Mouse (Mus musculus): ENCODE measurements at regions not wholly inside any gene's neighbourhood (a gene's known extent, or its start where the extent isn't known, plus 50 kb on each side); places are given as distances from the start of the nearest gene placed in this dataset.

DNA sequence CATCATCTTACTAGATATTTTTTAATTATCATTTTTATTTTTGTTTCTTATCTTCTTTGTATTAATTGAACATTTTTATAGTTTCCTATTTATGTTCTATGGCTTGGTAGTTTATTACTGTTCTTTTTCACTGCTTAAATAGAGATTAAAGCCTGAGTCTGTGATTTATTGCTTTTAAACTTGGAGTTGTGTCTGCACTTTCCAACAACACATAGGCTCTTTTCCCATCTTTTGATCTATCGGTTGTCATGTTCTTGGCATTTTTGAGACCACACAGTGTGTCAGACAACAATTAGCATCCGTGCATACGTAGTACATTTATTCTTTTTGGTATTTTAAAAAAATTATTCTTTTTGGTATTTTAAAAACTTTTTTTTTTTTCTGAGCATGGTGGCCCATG lies 173.2 kb upstream of the Tcf21 start:
- whole genome bisulfite sequencing = 92% methylated on average over 3 of the region's 3 CpGs
- Histone ChIP-seq H3K4me1 (replicated peaks) (no peaks in the 10 kb centered on the region), H3K36me3 (no peaks in the 10 kb centered on the region), H3K9me3 (no peaks in the 10 kb centered on the region), H3K9ac (replicated peaks) (no peak overlapping the region), H3K27me3 (no peaks in the 10 kb centered on the region), H3K27ac (no peak overlapping the region), H3K4me2 (replicated peaks) (no peak overlapping the region), H3K4me3 (replicated peaks) (no peak overlapping the region)
- ATAC-seq = no peak

DNA sequence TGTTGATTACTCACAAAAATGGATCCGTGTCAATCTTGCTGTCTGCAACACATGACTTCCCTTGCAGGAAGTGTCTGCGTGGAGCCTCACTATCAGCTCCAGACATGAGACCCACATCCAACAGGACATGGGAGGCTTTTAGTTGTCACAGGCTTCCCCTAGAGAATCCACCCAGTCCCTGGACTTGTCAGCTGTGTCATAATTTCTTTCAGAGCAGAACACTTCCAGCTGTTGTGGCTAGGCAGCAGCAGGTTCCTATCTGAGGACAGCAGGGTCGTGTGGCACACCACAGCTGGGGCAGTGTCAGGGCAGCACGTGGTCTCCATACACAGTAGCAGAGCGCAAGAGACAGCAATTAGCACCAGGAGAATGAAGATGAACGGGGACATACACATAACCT lies 161.8 kb upstream of the Tcf21 start:
- Histone ChIP-seq H3K4me2 (replicated peaks) (no peak overlapping the region), H3K27ac (no peak overlapping the region), H3K27me3 (no peaks in the 10 kb centered on the region), H3K9me3 (no peaks in the 10 kb centered on the region), H3K4me1 (replicated peaks) (no peaks in the 10 kb centered on the region), H3K4me3 (replicated peaks) (no peak overlapping the region), H3K36me3 (no peaks in the 10 kb centered on the region), H3K9ac (replicated peaks) (no peak overlapping the region)
- ATAC-seq = no peak
- WGBS = 85% methylated on average over 6 of the region's 6 CpGs

DNA sequence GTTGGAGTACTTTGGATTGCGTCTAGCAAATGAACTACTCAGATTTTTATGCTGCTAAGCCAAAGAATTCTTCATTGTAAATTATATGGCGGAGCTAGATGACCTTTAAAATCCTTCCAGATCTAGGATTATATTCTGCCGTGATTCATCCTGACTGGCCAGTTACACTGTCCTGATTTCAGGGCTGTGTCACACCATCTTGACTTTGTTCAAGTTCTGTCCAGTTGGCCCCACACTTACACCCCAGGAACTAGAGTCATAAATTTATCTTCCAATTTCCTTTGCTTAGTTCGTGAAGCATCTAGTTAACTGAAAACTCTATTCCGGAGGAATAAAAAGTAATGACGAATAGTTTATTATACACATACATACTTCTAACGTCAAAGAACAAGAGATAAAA lies 158.5 kb upstream of the Tcf21 start:
- WGBS = 94% methylated on average over 7 of the region's 7 CpGs
- Histone ChIP-seq H3K36me3 (no peaks in the 10 kb centered on the region), H3K4me2 (replicated peaks) (no peak overlapping the region), H3K4me3 (replicated peaks) (no peak overlapping the region), H3K9me3 (no peaks in the 10 kb centered on the region), H3K4me1 (replicated peaks) (no peaks in the 10 kb centered on the region), H3K27ac (no peak overlapping the region), H3K9ac (replicated peaks) (no peak overlapping the region), H3K27me3 (no peaks in the 10 kb centered on the region)
- ATAC-seq = no peak

GRCm38 (mm10) chr10:22956956-22957355 lies 137.0 kb upstream of the Tcf21 start:
- Histone ChIP-seq H3K9ac (replicated peaks) (no peak overlapping the region), H3K27me3 (no peaks in the 10 kb centered on the region), H3K36me3 (no peaks in the 10 kb centered on the region), H3K4me1 (replicated peaks) (no peaks in the 10 kb centered on the region), H3K9me3 (no peaks in the 10 kb centered on the region), H3K4me3 (replicated peaks) (no peak overlapping the region), H3K4me2 (replicated peaks) (no peak overlapping the region), H3K27ac (no peak overlapping the region)
- 85% methylated on average over 7 of the region's 7 CpGs for WGBS
- no peak for ATAC-seq

DNA sequence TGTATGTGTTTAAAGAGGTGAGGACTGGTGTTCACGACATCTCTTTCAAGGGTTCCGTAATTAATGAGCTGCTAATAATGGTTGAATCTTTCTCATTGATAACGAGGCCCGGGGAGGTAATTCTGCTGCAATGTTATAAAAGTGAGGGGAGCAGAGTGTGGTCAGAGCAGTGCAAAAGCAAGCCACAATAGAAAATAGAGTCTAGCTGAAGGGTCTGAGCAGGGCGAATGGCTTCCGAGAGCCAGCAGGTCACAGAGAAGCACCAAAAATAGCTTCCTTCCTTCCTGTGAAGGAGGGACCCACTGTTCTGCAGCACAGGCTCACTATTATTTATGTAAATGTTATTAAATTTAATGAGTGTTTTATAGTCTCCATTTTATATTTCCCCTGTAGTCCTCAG lies 133.3 kb upstream of the Tcf21 start:
- Histone ChIP-seq H3K4me2 (replicated peaks) (no peak overlapping the region), H3K27me3 (no peaks in the 10 kb centered on the region), H3K4me3 (replicated peaks) (no peak overlapping the region), H3K27ac (no peak overlapping the region), H3K4me1 (replicated peaks) (no peaks in the 10 kb centered on the region), H3K9ac (replicated peaks) (no peak overlapping the region), H3K36me3 (no peaks in the 10 kb centered on the region), H3K9me3 (no peaks in the 10 kb centered on the region)
- no peak for ATAC-seq
- 82% methylated on average over 6 of the region's 6 CpGs for WGBS

GRCm38 (mm10) chr10:22944247-22944646 lies 124.3 kb upstream of the Tcf21 start:
- 82% methylated on average over 1 of the region's 1 CpGs for WGBS
- Histone ChIP-seq H3K27ac (no peak overlapping the region), H3K9me3 (no peaks in the 10 kb centered on the region), H3K4me3 (replicated peaks) (no peak overlapping the region), H3K4me2 (replicated peaks) (no peak overlapping the region), H3K4me1 (replicated peaks) (no peaks in the 10 kb centered on the region), H3K27me3 (no peaks in the 10 kb centered on the region), H3K9ac (replicated peaks) (no peak overlapping the region), H3K36me3 (no peaks in the 10 kb centered on the region)
- ATAC-seq = no peak

- WGBS = 91% methylated on average over 8 of the region's 8 CpGs
- no peak overlapping the region for H3K4me3 ChIP-seq (replicated peaks)
- no peaks in the 10 kb centered on the region for H3K36me3 ChIP-seq
- no peaks in the 10 kb centered on the region for H3K9me3 ChIP-seq
- H3K27ac ChIP-seq = no peak overlapping the region
- H3K27me3 ChIP-seq = no peaks in the 10 kb centered on the region
- H3K4me2 ChIP-seq (replicated peaks) = no peak overlapping the region
- H3K4me1 ChIP-seq (replicated peaks) = no peaks in the 10 kb centered on the region
- H3K9ac ChIP-seq (replicated peaks) = no peak overlapping the region
- no peak for ATAC-seq
Measured at GRCm38 (mm10) chr10:22927977-22928376, 108.0 kb upstream of the Tcf21 start.

GRCm38 (mm10) chr10:22926099-22926498 lies 106.1 kb upstream of the Tcf21 start:
- 84% methylated on average over 5 of the region's 5 CpGs for WGBS
- H3K4me2 ChIP-seq (replicated peaks) = no peak overlapping the region
- H3K4me3 ChIP-seq (replicated peaks) = no peak overlapping the region
- no peaks in the 10 kb centered on the region for H3K9me3 ChIP-seq
- H3K4me1 ChIP-seq (replicated peaks) = no peaks in the 10 kb centered on the region
- ATAC-seq = no peak
- no peaks in the 10 kb centered on the region for H3K27me3 ChIP-seq
- H3K9ac ChIP-seq (replicated peaks) = no peak overlapping the region
- no peak overlapping the region for H3K27ac ChIP-seq
- no peaks in the 10 kb centered on the region for H3K36me3 ChIP-seq

DNA sequence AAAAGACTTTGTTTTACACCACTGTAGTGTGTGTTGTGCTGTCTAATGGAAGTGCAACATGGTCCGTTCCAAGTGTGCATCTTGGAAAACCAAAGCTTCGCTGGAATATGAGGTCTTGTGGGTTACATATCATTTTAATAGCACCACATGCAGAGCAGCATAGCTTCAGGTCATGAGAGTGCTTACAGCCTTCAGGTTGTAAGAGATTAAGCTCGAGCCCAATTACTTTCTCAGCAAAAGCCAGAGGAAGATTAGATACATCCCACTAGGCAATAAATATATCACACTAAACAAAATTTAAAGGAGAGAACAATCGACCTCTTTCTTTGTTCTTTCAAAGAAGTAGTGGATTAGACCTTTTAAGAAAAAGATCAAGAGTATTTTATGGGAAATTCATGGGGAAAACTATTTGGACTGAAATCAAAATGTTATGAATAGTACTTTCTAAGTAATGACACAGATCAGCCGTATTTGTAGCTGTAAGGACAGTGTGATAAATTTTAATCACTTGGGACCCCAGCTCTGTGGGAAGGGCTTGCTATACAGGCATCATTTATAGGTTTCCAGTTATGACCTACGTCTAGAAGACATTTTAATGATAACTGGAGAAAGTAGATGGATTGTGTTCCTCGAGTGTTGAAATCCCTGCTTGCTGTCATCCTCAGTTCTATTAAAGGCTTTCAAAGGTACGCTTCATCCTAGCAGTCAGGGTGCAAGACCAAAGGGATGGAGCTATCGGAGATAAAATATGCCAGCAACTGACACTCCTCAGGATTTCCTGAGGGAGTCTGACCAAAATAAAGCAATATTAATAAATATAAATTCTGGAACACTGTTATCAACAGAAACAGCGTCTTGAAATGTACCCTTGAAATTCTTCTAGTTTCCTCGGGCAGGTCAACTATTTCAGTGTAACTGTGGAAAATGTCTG lies 101.3 kb upstream of the Tcf21 start:
- Histone ChIP-seq H3K4me3 (replicated peaks) (no peak overlapping the region), H3K36me3 (no peaks in the 10 kb centered on the region)
- 70% methylated on average over 11 of the region's 11 CpGs for WGBS

DNA sequence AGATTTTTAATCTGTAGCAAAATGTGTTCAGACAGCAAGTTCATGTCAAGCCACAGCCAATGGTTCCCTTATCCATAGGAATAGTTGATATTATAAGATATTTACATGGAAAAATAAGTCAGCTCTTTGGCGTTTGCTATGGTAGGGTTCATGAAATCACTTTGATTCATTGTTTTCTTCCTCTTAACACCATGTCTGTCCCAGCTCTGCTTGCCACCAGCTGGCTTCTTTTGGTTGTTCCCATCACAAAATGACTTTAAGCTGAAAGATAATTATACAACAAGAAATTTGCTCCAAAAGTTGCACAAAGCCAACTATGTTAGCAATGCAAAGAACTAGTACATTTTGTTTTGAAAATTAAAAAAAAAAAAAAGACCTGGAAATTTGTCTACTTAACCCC lies 99.9 kb upstream of the Tcf21 start:
- ATAC-seq = no peak
- Histone ChIP-seq H3K4me1 (replicated peaks) (no peaks in the 10 kb centered on the region), H3K9me3 (no peaks in the 10 kb centered on the region), H3K4me2 (replicated peaks) (no peak overlapping the region), H3K27ac (no peak overlapping the region), H3K9ac (replicated peaks) (no peak overlapping the region), H3K27me3 (no peaks in the 10 kb centered on the region), H3K36me3 (no peaks in the 10 kb centered on the region), H3K4me3 (replicated peaks) (no peak overlapping the region)
- WGBS = 79% methylated on average over 1 of the region's 1 CpGs

More for the DNA sequence above, 101.3 kb upstream of the Tcf21 start:
- no peak for ATAC-seq
- H3K4me1 ChIP-seq (replicated peaks) = no peaks in the 10 kb centered on the region
- H3K27ac ChIP-seq = no peak overlapping the region
- no peak overlapping the region for H3K4me2 ChIP-seq (replicated peaks)
- no peaks in the 10 kb centered on the region for H3K9me3 ChIP-seq
- no peaks in the 10 kb centered on the region for H3K27me3 ChIP-seq
- H3K9ac ChIP-seq (replicated peaks) = no peak overlapping the region

DNA sequence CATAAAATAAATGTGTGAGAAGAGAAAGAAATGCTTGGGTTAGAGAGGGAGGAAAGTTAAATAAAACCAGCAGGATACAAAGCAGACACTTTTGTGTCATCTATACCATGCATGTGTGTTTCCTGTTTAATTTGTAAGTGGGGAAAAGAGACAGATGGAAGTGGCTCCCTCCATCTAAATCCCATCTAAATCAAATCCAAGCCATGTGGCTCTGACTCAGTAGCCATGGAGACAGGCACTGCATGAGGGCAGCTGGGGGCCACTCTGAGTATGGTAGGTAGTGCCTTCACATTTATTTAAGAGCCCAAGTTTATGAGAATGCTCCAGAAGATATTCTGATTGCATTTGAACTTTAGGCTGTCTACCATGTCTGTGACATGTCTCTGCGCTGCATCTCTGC lies 97.8 kb upstream of the Tcf21 start:
- Histone ChIP-seq H3K27ac (no peak overlapping the region), H3K27me3 (no peaks in the 10 kb centered on the region), H3K36me3 (no peaks in the 10 kb centered on the region), H3K4me3 (replicated peaks) (no peak overlapping the region), H3K4me1 (replicated peaks) (no peaks in the 10 kb centered on the region), H3K4me2 (replicated peaks) (no peak overlapping the region), H3K9me3 (no peaks in the 10 kb centered on the region), H3K9ac (replicated peaks) (no peak overlapping the region)
- no peak for ATAC-seq
- WGBS = 93% methylated on average over 1 of the region's 1 CpGs

DNA sequence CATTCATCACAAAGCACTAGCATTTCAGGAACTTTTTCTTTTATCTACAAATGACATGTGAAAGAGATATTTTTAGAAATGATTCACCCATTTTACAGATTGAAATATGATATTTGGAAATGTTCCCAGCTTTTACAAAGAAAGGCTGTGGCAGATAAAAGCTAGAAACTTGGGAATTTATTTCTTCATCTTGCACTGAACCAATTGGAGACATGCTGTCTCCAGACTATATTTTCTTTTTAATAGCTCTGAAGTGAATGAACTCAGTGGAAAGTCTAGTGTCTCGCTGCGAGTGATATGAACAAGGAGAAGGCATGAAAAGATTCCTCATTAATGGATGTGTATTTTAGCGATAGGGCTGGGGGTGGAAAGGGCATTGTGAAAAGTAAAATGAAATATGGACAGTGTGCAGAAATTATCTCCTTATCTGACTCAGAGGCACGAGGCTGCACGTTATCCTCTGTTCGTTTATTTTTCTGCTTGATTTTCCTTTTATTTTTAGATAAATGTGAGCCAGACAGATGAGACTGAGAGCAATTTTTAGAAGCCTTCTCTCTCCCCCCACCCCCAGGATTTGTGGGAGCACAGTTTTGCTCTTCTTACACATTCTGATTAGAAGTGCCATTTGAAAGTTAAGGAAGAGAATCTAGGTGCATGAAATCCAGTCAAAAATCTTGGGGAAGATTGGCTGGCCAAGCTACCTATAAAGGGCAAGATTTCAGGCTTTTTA lies 96.0 kb upstream of the Tcf21 start:
- WGBS = 80% methylated on average over 6 of the region's 6 CpGs

More for the DNA sequence above, 96.0 kb upstream of the Tcf21 start:
- Histone ChIP-seq H3K4me1 (replicated peaks) (no peaks in the 10 kb centered on the region), H3K9me3 (no peaks in the 10 kb centered on the region), H3K36me3 (no peaks in the 10 kb centered on the region), H3K27me3 (no peaks in the 10 kb centered on the region), H3K4me3 (replicated peaks) (no peak overlapping the region), H3K27ac (no peak overlapping the region), H3K9ac (replicated peaks) (no peak overlapping the region), H3K4me2 (replicated peaks) (no peak overlapping the region)
- no peak for ATAC-seq
